Mouse (Mus musculus): Measurements from ENCODE around the gene Maml2.

DNA sequence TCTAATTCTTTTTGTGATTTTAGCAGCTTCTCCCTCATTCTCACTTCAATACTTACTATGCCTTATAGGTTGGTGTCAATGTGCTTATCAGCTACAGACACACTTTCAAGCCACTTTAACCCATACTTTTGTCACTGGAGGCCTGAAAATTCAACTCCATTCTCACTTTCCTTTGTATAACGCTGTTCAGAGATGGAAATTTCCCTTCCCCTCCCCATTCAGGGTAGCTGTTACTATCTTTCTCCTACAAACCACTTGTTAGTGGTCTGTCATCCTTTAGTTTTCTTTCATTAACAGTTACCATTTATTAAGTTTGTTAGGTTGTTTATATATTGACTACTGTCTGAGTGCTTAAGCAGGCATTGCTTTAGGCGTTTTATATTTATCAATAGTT is 450.6 kb downstream of the Maml2 start, which contains the start of gene Mtmr2:
- TF ChIP-seq CTCF (IDR thresholded peaks at IDR 0.05; ENCODE audit: insufficient read depth, low read depth, low read length): no peak
- TF ChIP-seq POLR2A (IDR thresholded peaks at IDR 0.05; ENCODE audit: insufficient read depth, low read depth, low read length): no peak
